Mouse (Mus musculus): Measurements from ENCODE around the gene Bscl2. TPM values are rescaled to one million over a fixed set of nuclear protein-coding genes. Genes with fewer than 3 reads are reported as not detected.
A peak's percentile ranks its signal among the peaks of the same experiment; 100 is the strongest.

Gene Bscl2
- 36.4 and 47.0 TPM in 2 replicates for polyA plus RNA-seq (2015; fragmentation: Nextera tagmentation; extraction: Ambion mirVana)

DNA sequence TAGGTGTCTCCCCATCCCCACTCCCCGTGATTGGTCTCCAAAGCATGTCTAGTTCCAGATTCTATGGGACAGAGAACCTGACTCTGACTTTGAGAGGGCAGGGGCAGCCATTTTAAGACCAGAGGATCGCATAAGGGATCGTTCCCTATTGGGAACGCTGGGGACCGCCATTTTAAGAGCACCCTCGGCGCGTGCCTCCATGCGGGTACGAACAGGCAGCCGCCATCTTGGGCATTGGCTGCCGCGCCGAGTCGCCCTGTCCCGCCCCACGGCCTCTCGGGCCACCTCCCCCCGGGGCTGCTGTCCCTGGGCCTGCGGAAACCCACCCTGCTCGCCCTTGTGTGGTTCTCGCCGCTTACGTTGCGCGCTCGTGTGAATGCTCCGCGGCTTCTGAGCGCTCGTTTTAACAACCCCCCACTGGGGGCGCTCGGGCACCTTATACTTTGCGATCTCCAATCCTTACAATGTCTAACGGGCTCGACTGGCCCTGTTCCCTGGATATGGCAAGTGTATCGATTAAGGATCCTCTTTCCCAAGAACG is at the start of gene Bscl2:
Bscl2 (plus strand) TSS at position 217 of the 541 bp plus-strand sequence.
- no peaks in the 10 kb centered on the region for H3K27me3 ChIP-seq
- no peaks in the 10 kb centered on the region for H3K9me3 ChIP-seq (replicated peaks)
- peak within 1 kb of the TSS; percentile 95 for H3K4me2 ChIP-seq
- H3K9ac ChIP-seq: peak within 1 kb of the TSS; percentile 76
- H3K4me3 ChIP-seq: peak within 1 kb of the TSS; percentile 65
- H3K27ac ChIP-seq: peak within 1 kb of the TSS; percentile 97
- peaks cover 33% of the 10 kb centered on the region for H3K4me1 ChIP-seq (replicated peaks)
- WGBS: 1% methylated on average over 35 of the region's 38 CpGs
- ATAC-seq (replicated peaks; ENCODE audit: insufficient number of reproducible peaks, insufficient read depth, low FRiP score, low read depth): peak; percentile 65
- peaks cover 29% of the 10 kb centered on the region for H3K36me3 ChIP-seq

- Histone ChIP-seq H3K4me3 (no peak overlapping the region), H3K9me3 (replicated peaks) (no peaks in the 10 kb centered on the region), H3K4me1 (replicated peaks) (peaks cover 12% of the 10 kb centered on the region), H3K36me3 (peaks cover 18% of the 10 kb centered on the region), H3K9ac (no peak overlapping the region), H3K4me2 (no peak overlapping the region), H3K27ac (no peak overlapping the region), H3K27me3 (no peaks in the 10 kb centered on the region)
- WGBS: 43% methylated on average over 3 of the region's 3 CpGs
- no peak for ATAC-seq (replicated peaks; ENCODE audit: insufficient number of reproducible peaks, insufficient read depth, low FRiP score, low read depth)
These were observed 48.7 kb upstream of the Bscl2 start for GRCm38 (mm10) chr19:8788521-8788920.

DNA sequence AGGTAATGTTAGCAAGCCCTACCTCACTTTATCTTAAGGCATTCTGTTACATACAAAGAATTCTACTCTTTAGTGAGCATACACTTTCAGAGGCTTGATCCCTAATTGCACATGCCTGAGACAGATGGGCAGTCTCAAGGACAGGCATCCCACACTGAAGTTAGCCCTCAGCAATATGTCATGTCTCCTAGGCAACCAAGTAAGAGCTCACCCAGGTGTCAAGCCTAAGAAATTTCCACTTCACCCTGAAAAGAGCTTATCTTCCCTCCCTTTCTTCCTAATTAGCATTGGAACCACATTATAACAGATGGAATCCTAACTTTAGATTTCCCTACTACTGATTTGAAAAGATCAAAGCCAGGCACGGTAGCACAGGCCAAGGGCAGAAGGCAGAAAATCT is 48.1 kb upstream of the Bscl2 start:
- peaks cover 12% of the 10 kb centered on the region for H3K4me1 ChIP-seq (replicated peaks)
- H3K4me3 ChIP-seq: no peak overlapping the region
- H3K36me3 ChIP-seq: peaks cover 24% of the 10 kb centered on the region
- 38% methylated on average over 1 of the region's 1 CpGs for WGBS
- H3K9me3 ChIP-seq (replicated peaks): no peaks in the 10 kb centered on the region
- no peak overlapping the region for H3K9ac ChIP-seq
- no peak for ATAC-seq (replicated peaks; ENCODE audit: insufficient number of reproducible peaks, insufficient read depth, low FRiP score, low read depth)
- no peak overlapping the region for H3K4me2 ChIP-seq
- no peak overlapping the region for H3K27ac ChIP-seq
- H3K27me3 ChIP-seq: no peaks in the 10 kb centered on the region

GRCm38 (mm10) chr19:8790171-8790570 is 47.1 kb upstream of the Bscl2 start:
- Histone ChIP-seq H3K9me3 (replicated peaks) (no peaks in the 10 kb centered on the region), H3K27me3 (no peaks in the 10 kb centered on the region), H3K36me3 (peaks cover 34% of the 10 kb centered on the region), H3K4me3 (no peak overlapping the region), H3K4me2 (no peak overlapping the region), H3K27ac (no peak overlapping the region), H3K9ac (no peak overlapping the region), H3K4me1 (replicated peaks) (peaks cover 10% of the 10 kb centered on the region)
- ATAC-seq (replicated peaks; ENCODE audit: insufficient number of reproducible peaks, insufficient read depth, low FRiP score, low read depth): no peak
- 72% methylated on average over 7 of the region's 7 CpGs for WGBS

DNA sequence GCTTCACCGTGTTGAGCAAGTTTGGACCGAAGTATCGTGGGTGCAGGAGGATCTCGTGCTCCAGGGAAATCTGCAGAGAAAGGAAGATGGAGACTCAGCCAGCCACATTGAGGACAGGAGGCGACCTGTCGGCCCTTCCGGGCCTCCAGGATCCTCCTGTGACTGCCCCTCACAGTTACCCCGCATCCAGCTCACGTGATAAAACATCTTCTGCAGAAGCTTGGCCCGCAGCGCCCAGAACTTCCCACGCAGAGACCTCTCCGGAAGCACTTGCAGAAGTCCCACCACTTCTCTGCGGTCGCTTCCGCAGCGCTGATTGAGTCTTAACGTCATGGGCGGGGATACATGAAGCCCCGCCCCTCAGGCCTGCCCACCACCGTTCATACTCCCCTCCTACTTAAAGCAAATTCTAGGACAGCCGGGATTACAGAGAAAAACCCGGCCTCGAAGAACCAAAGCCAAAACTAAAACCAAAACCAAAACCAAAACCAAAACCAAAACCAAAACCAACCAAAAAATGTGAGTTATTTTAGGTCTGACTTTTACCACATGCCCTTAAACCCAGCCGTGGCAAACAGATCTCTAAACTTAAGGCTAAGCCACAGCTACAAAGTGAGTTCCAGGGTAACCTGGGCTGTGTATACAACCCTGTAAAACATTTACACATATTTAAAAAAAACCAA is 38.9 kb upstream of the Bscl2 start, which contains the start of gene Polr2g:
Polr2g (minus strand) TSS at position 314 of the 683 bp plus-strand sequence.
- peak within 1 kb of the TSS; percentile 68 for H3K27ac ChIP-seq
- peak within 1 kb of the TSS; percentile 72 for H3K4me2 ChIP-seq
- H3K9ac ChIP-seq: peak within 1 kb of the TSS; percentile 85
- H3K4me1 ChIP-seq (replicated peaks): peaks cover 19% of the 10 kb centered on the region
- peak; percentile 76 for ATAC-seq (replicated peaks; ENCODE audit: insufficient number of reproducible peaks, insufficient read depth, low FRiP score, low read depth)
- H3K27me3 ChIP-seq: no peaks in the 10 kb centered on the region
- H3K9me3 ChIP-seq (replicated peaks): no peaks in the 10 kb centered on the region
- WGBS: 2% methylated on average over 25 of the region's 25 CpGs
- H3K36me3 ChIP-seq: peaks cover 21% of the 10 kb centered on the region
- H3K4me3 ChIP-seq: peak within 1 kb of the TSS; percentile 89

DNA sequence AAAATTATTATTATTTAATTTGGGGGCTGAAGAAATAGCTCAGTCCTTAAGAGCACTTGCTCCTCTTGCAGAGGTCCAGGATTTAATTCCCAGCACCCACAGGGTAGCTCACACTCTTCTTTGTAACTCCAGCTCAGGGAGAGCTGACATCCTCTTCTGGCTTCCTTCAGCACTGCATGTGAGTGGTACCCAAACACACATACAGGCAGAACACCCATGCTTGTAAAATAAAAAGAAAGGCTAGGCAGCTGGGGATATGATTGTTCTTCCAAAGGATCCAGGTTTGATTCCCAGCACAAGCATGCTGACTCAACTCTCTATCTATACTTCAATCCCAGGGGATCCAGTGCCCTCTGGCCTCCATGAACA is 38.3 kb upstream of the Bscl2 start:
- H3K9ac ChIP-seq: no peak overlapping the region
- peak overlapping the region; percentile 89 for H3K4me3 ChIP-seq
- H3K4me2 ChIP-seq: peak overlapping the region; percentile 72
- H3K4me1 ChIP-seq (replicated peaks): peaks cover 21% of the 10 kb centered on the region
- H3K9me3 ChIP-seq (replicated peaks): no peaks in the 10 kb centered on the region
- no peaks in the 10 kb centered on the region for H3K27me3 ChIP-seq
- no peak overlapping the region for H3K27ac ChIP-seq
- no peak for ATAC-seq (replicated peaks; ENCODE audit: insufficient number of reproducible peaks, insufficient read depth, low FRiP score, low read depth)
- H3K36me3 ChIP-seq: peaks cover 16% of the 10 kb centered on the region

DNA sequence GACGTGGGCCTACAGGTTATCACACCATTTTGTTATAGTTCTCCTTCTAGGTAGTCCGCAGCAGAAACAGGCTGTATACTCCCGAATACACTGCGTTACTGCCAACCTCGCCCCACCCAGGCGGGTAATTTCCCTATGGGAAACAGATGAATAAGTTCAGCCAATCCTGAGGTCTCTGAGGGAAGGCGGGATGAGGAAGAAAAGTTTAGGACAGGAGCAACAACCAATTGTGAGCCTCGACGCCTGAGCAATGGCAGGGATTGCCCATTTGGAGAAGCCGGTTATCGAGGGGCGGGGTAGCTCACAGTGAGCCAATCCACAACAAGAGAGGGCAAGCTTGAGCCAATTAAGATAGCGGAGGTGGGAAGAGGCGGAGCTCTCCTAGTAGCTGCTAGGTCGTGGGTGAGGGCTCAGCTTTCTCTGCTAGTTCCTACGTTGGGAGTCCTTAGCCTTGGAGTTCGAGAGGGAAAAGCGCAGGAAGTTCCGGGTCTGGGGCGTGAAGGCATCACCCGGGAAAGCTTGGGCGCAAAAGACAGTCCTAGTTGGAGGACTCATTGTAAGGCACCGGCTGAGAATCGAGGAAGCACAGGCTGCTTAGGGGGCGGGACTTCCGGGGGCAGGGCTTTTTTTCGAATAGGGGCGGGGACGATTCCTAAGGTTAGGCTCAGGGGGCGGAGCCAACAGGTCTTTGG is 35.0 kb upstream of the Bscl2 start, which contains the start of gene Zbtb3:
Zbtb3 (plus strand) TSS at position 426 of the 692 bp plus-strand sequence.
- peaks cover 20% of the 10 kb centered on the region for H3K36me3 ChIP-seq
- H3K9ac ChIP-seq: peak within 1 kb of the TSS; percentile 62
- WGBS: under 1% methylated on average over 30 of the region's 30 CpGs
- ATAC-seq (replicated peaks; ENCODE audit: insufficient number of reproducible peaks, insufficient read depth, low FRiP score, low read depth): peak; percentile 96
- peak within 1 kb of the TSS; percentile 87 for H3K27ac ChIP-seq
- peaks cover 19% of the 10 kb centered on the region for H3K4me1 ChIP-seq (replicated peaks)
- no peaks in the 10 kb centered on the region for H3K27me3 ChIP-seq
- no peaks in the 10 kb centered on the region for H3K9me3 ChIP-seq (replicated peaks)
- peak within 1 kb of the TSS; percentile 71 for H3K4me3 ChIP-seq
- H3K4me2 ChIP-seq: peak within 1 kb of the TSS; percentile 65

DNA sequence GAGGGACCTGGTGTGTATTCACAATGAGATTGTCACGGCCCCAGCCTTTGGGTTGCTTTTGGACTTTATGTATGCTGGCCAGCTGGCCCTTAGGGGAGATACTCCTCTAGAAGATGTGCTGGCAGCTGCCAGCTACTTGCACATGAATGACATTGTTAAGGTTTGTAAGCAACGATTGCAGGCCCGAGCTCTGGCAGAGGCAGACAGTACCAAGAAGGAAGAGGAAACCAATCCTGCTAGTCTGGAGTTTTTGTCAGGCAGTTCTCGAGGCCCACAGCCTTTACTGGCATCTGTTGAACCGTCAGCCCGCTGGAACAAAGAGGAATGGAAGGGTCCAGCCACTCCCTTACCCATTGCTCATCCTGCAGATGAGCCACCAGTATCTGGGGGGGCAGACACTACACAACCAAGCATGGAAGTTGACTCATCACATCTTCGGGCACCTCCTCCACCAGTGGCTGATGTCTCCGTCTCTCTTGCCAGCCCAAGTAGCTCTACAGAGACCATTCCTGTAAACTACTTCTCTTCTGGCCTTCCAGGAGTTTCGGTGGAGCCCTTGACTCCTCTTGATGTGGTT is 34.0 kb upstream of the Bscl2 start:
- no peak for ATAC-seq (replicated peaks; ENCODE audit: insufficient number of reproducible peaks, insufficient read depth, low FRiP score, low read depth)
- WGBS: 87% methylated on average over 9 of the region's 9 CpGs
- peak overlapping the region; percentile 62; the same call in 1 of the 2 replicates for H3K9ac ChIP-seq

GRCm38 (mm10) chr19:8803879-8804660 is 33.2 kb upstream of the Bscl2 start:
- Histone ChIP-seq H3K4me3 (no peak overlapping the region), H3K4me2 (no peak overlapping the region), H3K4me1 (replicated peaks) (peaks cover 12% of the 10 kb centered on the region), H3K36me3 (peaks cover 36% of the 10 kb centered on the region), H3K27me3 (no peaks in the 10 kb centered on the region), H3K27ac (no peak overlapping the region), H3K9ac (no peak overlapping the region), H3K9me3 (replicated peaks) (no peaks in the 10 kb centered on the region)
- 86% methylated on average over 11 of the region's 11 CpGs for WGBS
- ATAC-seq (replicated peaks; ENCODE audit: insufficient number of reproducible peaks, insufficient read depth, low FRiP score, low read depth): no peak

More for the DNA sequence above, 34.0 kb upstream of the Bscl2 start:
- Histone ChIP-seq H3K36me3 (peaks cover 30% of the 10 kb centered on the region), H3K4me1 (replicated peaks) (peaks cover 12% of the 10 kb centered on the region), H3K4me3 (peak overlapping the region; percentile 71), H3K27me3 (no peaks in the 10 kb centered on the region), H3K27ac (peak overlapping the region; percentile 87; the same call in 1 of the 2 replicates), H3K4me2 (peak overlapping the region; percentile 65), H3K9me3 (replicated peaks) (no peaks in the 10 kb centered on the region)

DNA sequence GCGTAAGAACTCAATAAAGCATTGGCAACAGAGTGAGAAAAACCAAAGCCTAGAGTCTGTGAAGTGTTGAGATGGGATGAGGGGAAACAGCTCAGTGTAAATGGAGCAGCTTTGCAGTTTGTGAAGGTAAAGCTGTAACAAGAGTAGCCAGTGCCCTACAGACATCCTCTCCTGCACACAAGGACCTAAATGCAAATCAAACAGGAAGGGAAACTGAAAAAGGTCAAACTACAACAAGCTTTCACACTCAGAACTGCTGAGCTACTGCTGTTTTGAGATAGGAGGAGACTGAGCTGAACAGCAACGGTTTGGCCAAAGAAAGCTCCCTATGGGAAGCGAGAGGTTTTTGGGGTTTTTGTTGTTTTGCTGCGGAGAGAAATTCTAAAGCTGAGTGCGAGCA is 30.5 kb upstream of the Bscl2 start:
- H3K4me1 ChIP-seq (replicated peaks): peaks cover 9% of the 10 kb centered on the region
- H3K36me3 ChIP-seq: peaks cover 57% of the 10 kb centered on the region
- ATAC-seq (replicated peaks; ENCODE audit: insufficient number of reproducible peaks, insufficient read depth, low FRiP score, low read depth): no peak
- no peak overlapping the region for H3K4me3 ChIP-seq
- H3K27ac ChIP-seq: no peak overlapping the region
- H3K4me2 ChIP-seq: no peak overlapping the region
- H3K9me3 ChIP-seq (replicated peaks): no peaks in the 10 kb centered on the region
- 94% methylated on average over 5 of the region's 5 CpGs for WGBS
- H3K9ac ChIP-seq: no peak overlapping the region
- H3K27me3 ChIP-seq: no peaks in the 10 kb centered on the region
